Mouse (Mus musculus): ENCODE data around the gene Usp32.

DNA sequence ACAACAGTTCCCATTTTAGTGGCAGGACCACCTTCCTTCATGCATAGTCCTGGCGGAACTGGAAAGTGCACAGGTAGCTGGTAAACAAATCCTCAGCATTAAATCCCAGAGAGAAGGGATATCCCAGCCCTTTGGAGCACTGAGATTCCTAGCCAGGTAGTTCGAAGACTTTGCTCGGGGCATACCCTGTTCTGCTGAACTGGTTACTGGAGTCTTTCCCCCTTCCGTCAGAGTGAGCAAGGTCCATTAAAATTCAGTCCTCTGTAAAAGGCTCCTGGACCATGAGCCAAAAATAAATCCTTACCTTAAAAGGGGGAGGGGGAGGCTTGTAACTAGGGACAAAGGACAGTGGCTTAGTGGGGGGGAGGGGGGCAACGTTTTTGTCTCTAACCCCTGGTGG, 180.8 kb downstream of the Usp32 start:
- no peak for TF ChIP-seq CTCF (IDR thresholded peaks at IDR 0.05; ENCODE audit: low read depth)
- no peak for TF ChIP-seq EP300 (optimal IDR thresholded peaks at IDR 0.05)
